Mouse (Mus musculus) small intestine, adult 2 months (tissue): ENCODE measurements around the gene Srcin1.

Source experiments
- CTCF ChIP-seq: fragments of 200-500 bp; IDR thresholded peaks from 2 replicates; pipeline ENCODE4 v1.5.1; 2012; ENCODE audit warnings: low read depth, mild to moderate bottlenecking, control low read depth, inconsistent platforms, low read length, moderate library complexity, mixed read lengths; ENCODE audit not compliant: insufficient replicate concordance, insufficient read length; ENCODE audit errors: extremely low read depth
- POLR2A ChIP-seq: fragments of 200-500 bp; IDR thresholded peaks from 2 replicates; pipeline ENCODE4 v1.6.1; 2012; ENCODE audit warnings: low read depth, mild to moderate bottlenecking, control low read depth, inconsistent platforms, low read length, moderate library complexity

DNA sequence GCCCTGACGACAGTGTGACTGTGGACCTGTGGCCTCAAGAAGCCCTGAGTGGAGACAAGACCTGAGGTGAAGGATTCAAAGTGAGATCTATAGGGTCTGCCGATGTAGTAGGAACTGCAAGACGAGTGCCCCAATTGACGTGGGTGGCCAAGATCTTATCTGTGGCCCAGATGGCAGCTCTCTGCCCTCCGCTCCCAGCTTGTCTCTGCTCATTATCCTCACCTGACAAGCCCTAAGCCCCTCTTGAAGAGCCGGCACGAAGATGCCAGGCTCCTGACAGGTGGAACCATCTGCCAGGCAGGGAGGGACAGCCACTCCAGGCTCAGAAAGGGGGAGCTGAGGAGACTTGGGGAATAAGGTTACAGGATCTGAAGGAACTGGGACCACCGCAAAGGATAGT lies 43.6 kb downstream of the Srcin1 start:
- TF ChIP-seq CTCF (no peak), POLR2A (no peak)
